Mouse (Mus musculus) brain, embryonic 14.5 days (tissue): ENCODE results near the gene Gm15217.

Source experiments
- CTCF ChIP-seq: fragments of 200-500 bp; IDR thresholded peaks from 2 replicates; pipeline ENCODE4 v1.5.1; 2012; ENCODE audit warnings: inconsistent platforms, mild to moderate bottlenecking, moderate library complexity, borderline replicate concordance; ENCODE audit not compliant: insufficient read depth, insufficient read length; ENCODE audit errors: extremely low read depth
- POLR2A ChIP-seq: fragments of 200-500 bp; IDR thresholded peaks from 2 replicates; pipeline ENCODE4 v1.6.1; 2012; ENCODE audit warnings: mild to moderate bottlenecking, inconsistent platforms, borderline replicate concordance; ENCODE audit not compliant: poor library complexity, insufficient read depth, insufficient read length, severe bottlenecking; ENCODE audit errors: extremely low read depth

DNA sequence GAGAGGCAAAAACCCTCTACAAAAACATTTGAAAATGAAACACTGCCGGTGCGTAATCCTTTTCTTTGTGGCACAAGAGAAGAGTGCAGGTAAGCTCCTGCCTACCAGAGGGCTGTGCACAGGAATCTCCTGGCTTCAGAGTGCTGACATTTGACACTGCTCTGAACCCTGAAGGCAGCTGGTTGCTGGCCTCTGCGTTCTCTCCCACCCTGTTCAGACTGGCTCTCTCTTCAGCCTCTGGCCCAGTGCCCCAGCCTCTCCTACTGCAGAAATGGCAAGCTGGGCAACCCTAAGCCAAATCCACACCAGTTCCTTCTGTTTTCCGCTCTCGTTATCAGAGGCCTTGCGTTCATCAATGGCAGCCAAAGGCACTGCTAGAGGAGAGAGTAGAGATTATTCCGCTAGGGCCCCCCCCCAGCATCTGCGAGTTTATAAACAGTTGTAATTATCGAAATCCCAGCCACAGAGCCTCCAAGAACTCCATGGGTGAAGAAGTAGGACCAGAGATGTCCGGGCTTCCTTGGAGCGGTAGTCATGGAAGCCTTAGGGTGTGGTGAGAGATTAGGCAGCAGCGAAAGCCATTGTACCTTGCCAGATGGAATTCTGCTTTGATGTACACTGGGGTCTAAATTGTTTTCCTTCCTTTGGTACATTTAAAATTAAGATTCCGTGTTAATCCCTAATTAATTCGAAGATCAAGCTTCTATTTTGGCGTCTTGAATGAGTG lies 39.3 kb downstream of the Gm15217 start:
- no peak for TF ChIP-seq CTCF
- TF ChIP-seq POLR2A = no peak
